8 mouse cellular contexts compared by ENCODE assay signal in genomic region chr3:88552676-88553524, GRCm38 (mm10). TPM values are rescaled to one million over a fixed set of nuclear protein-coding genes. Genes with fewer than 3 reads are reported as not detected.
DNase-seq lines count a peak whose midpoint lies in the region; ATAC-seq and TF ChIP-seq lines count a peak whose summit lies in the region.

Lamtor2 (minus strand) TSS chr3:88553074.

- ATAC-seq in heart, embryonic 11.5 days (replicated peaks; ENCODE audit: insufficient number of reproducible peaks, low FRiP score, low TSS enrichment) = peak; percentile 86
- ATAC-seq in kidney, embryonic 16.5 days (ENCODE audit: low FRiP score, low TSS enrichment) = peak; percentile 93

- peak; percentile 99 for DNase-seq in brain, embryonic 14.5 days (ENCODE audit: low read depth)
- peak; percentile 96 for DNase-seq in liver, adult 2 months (ENCODE audit: extremely low read depth, low read depth, low spot score)
- peak; percentile 93 for DNase-seq in splenic B cell, adult 2 months (ENCODE audit: low read depth, low spot score)

- H3ac ChIP-seq in C2C12 (ENCODE audit: control insufficient read depth, insufficient read length, low read depth) (peak within 1 kb of the TSS; percentile 88), myocyte (ENCODE audit: control insufficient read depth, insufficient read length) (peak within 1 kb of the TSS; percentile 67)

- WGBS in heart, embryonic 11.5 days (ENCODE audit: insufficient replicate concordance) = under 1% methylated on average over 48 of the region's 48 CpGs
- WGBS in kidney, embryonic 16.5 days = under 1% methylated on average over 48 of the region's 48 CpGs
- under 1% methylated on average over 48 of the region's 48 CpGs for WGBS in liver, adult 2 months

- peaks cover 31% of the 10 kb centered on the region for H3K79me3 ChIP-seq in C2C12 (ENCODE audit: low read depth)

- H3K4me2 ChIP-seq in heart, embryonic 11.5 days = peak within 1 kb of the TSS; percentile 87
- H3K4me2 ChIP-seq in kidney, embryonic 16.5 days (replicated peaks; ENCODE audit: low read depth, low read length) = peak within 1 kb of the TSS; percentile 91
- peak within 1 kb of the TSS; percentile 99 for H3K4me2 ChIP-seq in myocyte (ENCODE audit: low read depth)

- H3K27ac ChIP-seq in heart, embryonic 11.5 days (ENCODE audit: low read depth, low read length) = peak within 1 kb of the TSS; percentile 98
- peak within 1 kb of the TSS; percentile 99 for H3K27ac ChIP-seq in kidney, embryonic 16.5 days (ENCODE audit: low read length)
- peak within 1 kb of the TSS; percentile 96 for H3K27ac ChIP-seq in liver, adult 2 months (replicated peaks; ENCODE audit: insufficient read depth, low read depth, low read length)

- TF ChIP-seq CTCF in C2C12 (IDR thresholded peaks at IDR 0.05; ENCODE audit: control insufficient read depth, insufficient read depth, insufficient read length) = no peak
- TF ChIP-seq CTCF in brain, embryonic 14.5 days (IDR thresholded peaks at IDR 0.05; ENCODE audit: borderline replicate concordance, extremely low read depth, insufficient read depth, insufficient read length) = no peak
- no peak for TF ChIP-seq CTCF in liver, adult 2 months (IDR thresholded peaks at IDR 0.05; ENCODE audit: low read depth, low read length)

- no peaks in the 10 kb centered on the region for H3K9me3 ChIP-seq in erythroblast, embryonic 14.5 days (ENCODE audit: control insufficient read depth, low read length)
- H3K9me3 ChIP-seq in heart, embryonic 11.5 days (replicated peaks; ENCODE audit: control insufficient read depth, low read length) = no peaks in the 10 kb centered on the region
- no peaks in the 10 kb centered on the region for H3K9me3 ChIP-seq in kidney, embryonic 16.5 days (ENCODE audit: low read length)

- peak within 1 kb of the TSS; percentile 76 for H3K4me3 ChIP-seq in C2C12 (ENCODE audit: insufficient read depth, poor library complexity, severe bottlenecking)
- peak within 1 kb of the TSS; percentile 77 for H3K4me3 ChIP-seq in erythroblast, embryonic 14.5 days (replicated peaks)
- peak within 1 kb of the TSS; percentile 80 for H3K4me3 ChIP-seq in heart, embryonic 11.5 days (ENCODE audit: low read depth, low read length)
- H3K4me3 ChIP-seq in kidney, embryonic 16.5 days (ENCODE audit: low read length) = peak within 1 kb of the TSS; percentile 95
- H3K4me3 ChIP-seq in liver, adult 2 months (ENCODE audit: insufficient read depth, low read depth, low read length) = peak within 1 kb of the TSS; percentile 80
- H3K4me3 ChIP-seq in myocyte = peak within 1 kb of the TSS; percentile 85

- H3K4me1 ChIP-seq in erythroblast, embryonic 14.5 days (ENCODE audit: control insufficient read depth) = peaks cover 62% of the 10 kb centered on the region
- H3K4me1 ChIP-seq in heart, embryonic 11.5 days (ENCODE audit: control insufficient read depth, insufficient read depth, low read length) = peaks cover 14% of the 10 kb centered on the region
- H3K4me1 ChIP-seq in kidney, embryonic 16.5 days (ENCODE audit: insufficient read depth, low read length) = peaks cover 23% of the 10 kb centered on the region
- H3K4me1 ChIP-seq in liver, adult 2 months (ENCODE audit: control insufficient read depth, insufficient read depth, low read length) = peaks cover 6% of the 10 kb centered on the region

- TF ChIP-seq POLR2A in brain, embryonic 14.5 days (IDR thresholded peaks at IDR 0.05; ENCODE audit: borderline replicate concordance, extremely low read depth, insufficient read depth, insufficient read length, poor library complexity, severe bottlenecking) = peak; percentile 56; the same call in 1 of the 2 replicates
- TF ChIP-seq POLR2A in liver, adult 2 months (IDR thresholded peaks at IDR 0.05; ENCODE audit: extremely low read depth, insufficient read depth, low read length) = peak; percentile 69
- TF ChIP-seq POLR2A in myocyte (IDR thresholded peaks at IDR 0.05; ENCODE audit: insufficient read length, low read depth) = peak; percentile 83

- H3K9ac ChIP-seq in heart, embryonic 11.5 days (ENCODE audit: low read depth, low read length) = peak within 1 kb of the TSS; percentile 93
- H3K9ac ChIP-seq in kidney, embryonic 16.5 days (replicated peaks; ENCODE audit: low read length) = peak within 1 kb of the TSS; percentile 95
- H3K9ac ChIP-seq in liver, adult 2 months (ENCODE audit: low read depth, low read length) = peak within 1 kb of the TSS; percentile 93

- H3K27me3 ChIP-seq in C2C12 (ENCODE audit: control insufficient read depth, insufficient read depth, insufficient read length) (no peaks in the 10 kb centered on the region), myocyte (ENCODE audit: control insufficient read depth, insufficient read depth, insufficient read length) (no peaks in the 10 kb centered on the region)
- no peaks in the 10 kb centered on the region for H3K27me3 ChIP-seq in erythroblast, embryonic 14.5 days (ENCODE audit: control insufficient read depth)
- no peaks in the 10 kb centered on the region for H3K27me3 ChIP-seq in heart, embryonic 11.5 days (ENCODE audit: control insufficient read depth, insufficient read depth, low read length)
- H3K27me3 ChIP-seq in kidney, embryonic 16.5 days (ENCODE audit: insufficient read depth, low read length) = no peaks in the 10 kb centered on the region
- no peaks in the 10 kb centered on the region for H3K27me3 ChIP-seq in liver, adult 2 months (ENCODE audit: control insufficient read depth, insufficient read depth, low read length)
- H3K27me3 ChIP-seq in splenic B cell, adult 2 months (ENCODE audit: control insufficient read depth, insufficient read depth, low read length, poor library complexity, severe bottlenecking) = no peaks in the 10 kb centered on the region

- H3K79me2 ChIP-seq in C2C12 (ENCODE audit: control insufficient read depth, insufficient read depth) = peaks cover 62% of the 10 kb centered on the region
- H3K79me2 ChIP-seq in liver, adult 2 months (ENCODE audit: control insufficient read depth, insufficient read depth, low read length) = peaks cover 10% of the 10 kb centered on the region; the same call in 1 of the 2 replicates
- peaks cover 39% of the 10 kb centered on the region for H3K79me2 ChIP-seq in myocyte (ENCODE audit: control insufficient read depth, insufficient read depth)

- H3K36me3 ChIP-seq in C2C12 (ENCODE audit: control insufficient read depth, insufficient read depth) (peaks cover 23% of the 10 kb centered on the region), myocyte (ENCODE audit: control insufficient read depth, insufficient read depth) (peaks cover 7% of the 10 kb centered on the region)
- H3K36me3 ChIP-seq in erythroblast, embryonic 14.5 days (ENCODE audit: control insufficient read depth) = peaks cover 34% of the 10 kb centered on the region
- peaks cover 17% of the 10 kb centered on the region for H3K36me3 ChIP-seq in heart, embryonic 11.5 days (ENCODE audit: control insufficient read depth, insufficient read depth, low read length)
- H3K36me3 ChIP-seq in kidney, embryonic 16.5 days (ENCODE audit: insufficient read depth, low read length) = peaks cover 22% of the 10 kb centered on the region
- peaks cover 4% of the 10 kb centered on the region; the same call in 1 of the 2 replicates for H3K36me3 ChIP-seq in liver, adult 2 months (ENCODE audit: control insufficient read depth, insufficient read depth, low read length)
- peaks cover 3% of the 10 kb centered on the region; the same call in 1 of the 2 replicates for H3K36me3 ChIP-seq in splenic B cell, adult 2 months (ENCODE audit: control insufficient read depth, insufficient read depth, low read length, poor library complexity, severe bottlenecking)

TF ChIP-seq in C2C12, 6 proteins besides CTCF, POLR2A, EP300 and RAD21:
- TF ChIP-seq FOSL1 (IDR thresholded peaks at IDR 0.05; ENCODE audit: insufficient read depth, low read length, poor library complexity, severe bottlenecking) (no peak), MAX (IDR thresholded peaks at IDR 0.05) (peak; percentile 92)

TF ChIP-seq in myocyte, 11 proteins besides CTCF, POLR2A, EP300 and RAD21:
- TF ChIP-seq MYOG (IDR thresholded peaks at IDR 0.05; ENCODE audit: control insufficient read depth in 1 of 3, insufficient read depth in 1 of 3, insufficient read length in 2 of 3, low read depth in 2 of 3) = peak in 1 of 3 experiments; percentile 10
- no peak for TF ChIP-seq MYOD1 (IDR thresholded peaks at IDR 0.05; ENCODE audit: control insufficient read depth in 1 of 3, insufficient read length in 2 of 3, low read depth in 2 of 3)
- peak; percentile 84 for TF ChIP-seq POLR2AphosphoS2 (IDR thresholded peaks at IDR 0.05; ENCODE audit: insufficient read length, low read depth)
- TF ChIP-seq SRF (IDR thresholded peaks at IDR 0.05; ENCODE audit: control insufficient read depth, insufficient read length, low read depth) = no peak
- peak; percentile 69 for TF ChIP-seq USF1 (IDR thresholded peaks at IDR 0.05; ENCODE audit: low read depth)
- no peak for TF ChIP-seq TCF12 (IDR thresholded peaks at IDR 0.05; ENCODE audit: insufficient read depth, poor library complexity, severe bottlenecking)
- TF ChIP-seq MAX (IDR thresholded peaks at IDR 0.05; ENCODE audit: low read depth) = peak; percentile 85

RNA-seq across cellular contexts. Expression of gene Lamtor2, which starts in this region (rescaled TPM):
- polyA plus RNA-seq in C2C12 (2012; fragmentation: generic; extraction: Trizol) = 136 TPM
- 121 and 122 TPM in 2 replicates for polyA plus RNA-seq in brain, embryonic 14.5 days (2012; rRNA removed)
- 7.4 and 12.2 TPM in 2 replicates for polyA plus RNA-seq in erythroblast, embryonic 14.5 days (2012)
- polyA plus RNA-seq in heart, embryonic 11.5 days (2014; fragmentation: Nextera tagmentation; extraction: Ambion mirVana) = 86.9 and 110 TPM in 2 replicates
- polyA plus RNA-seq in kidney, embryonic 16.5 days (2015; fragmentation: Nextera tagmentation; extraction: Ambion mirVana) = 189 and 207 TPM in 2 replicates
- total RNA-seq in liver, adult 2 months (2014; rRNA removed) = 104 and 125 TPM in 2 replicates
- 201 and 204 TPM in 2 replicates for polyA plus RNA-seq in liver, adult 2 months (2012; rRNA removed)
- polyA plus RNA-seq in myocyte (2012; fragmentation: generic; extraction: Trizol) = 165 TPM

Comparison
In these comparisons a context has a peak if more than half of its experiments do, and no peak if none do; other contexts are left out.
1. Peak in every context shown above with its lines: DNase-seq, ATAC-seq, H3K4me3 ChIP-seq and H3K27ac ChIP-seq.